Mouse (Mus musculus): ENCODE measurements around the gene B3gnt7. TPM values are rescaled to one million over a fixed set of nuclear protein-coding genes. Genes with fewer than 3 reads are reported as not detected.

Gene B3gnt7
- polyA plus RNA-seq, 1 experiment: 54.9 TPM

DNA sequence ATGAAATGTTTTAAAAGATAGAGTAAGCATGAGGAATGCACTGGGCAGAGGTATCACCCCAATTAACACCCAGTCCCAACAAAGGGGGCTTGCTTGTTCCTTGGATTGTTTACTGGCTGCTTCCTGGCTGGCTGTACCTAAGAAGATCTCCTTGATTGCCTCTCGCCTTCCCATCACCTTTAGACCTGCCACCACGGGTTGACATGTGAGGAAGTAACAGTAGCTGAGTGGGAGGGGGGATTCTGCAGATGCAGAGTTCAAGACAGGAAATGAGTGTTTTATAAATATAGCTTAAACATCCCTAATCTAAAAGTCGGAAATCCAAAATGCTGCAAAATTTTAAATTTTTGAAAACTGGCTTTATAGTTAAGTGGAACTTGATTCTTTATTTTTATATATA lies 37.6 kb upstream of the B3gnt7 start:
- Histone ChIP-seq H3K4me3 (ENCODE audit: low read depth, low read length) (no peak overlapping the region), H3K27me3 (ENCODE audit: control insufficient read depth, insufficient read depth, low read length, poor library complexity, severe bottlenecking) (no peaks in the 10 kb centered on the region), H3K4me1 (ENCODE audit: control insufficient read depth, insufficient read depth, low read length) (no peaks in the 10 kb centered on the region), H3K9me3 (replicated peaks; ENCODE audit: control insufficient read depth, insufficient read depth, low read length, poor library complexity, severe bottlenecking) (no peaks in the 10 kb centered on the region), H3K27ac (ENCODE audit: insufficient read depth, low read length) (no peak overlapping the region), H3K9ac (ENCODE audit: low read depth, poor library complexity, severe bottlenecking) (no peak overlapping the region), H3K36me3 (ENCODE audit: control insufficient read depth, insufficient read depth, low read length, poor library complexity, severe bottlenecking) (no peaks in the 10 kb centered on the region)
- TF ChIP-seq CTCF (IDR thresholded peaks at IDR 0.05; ENCODE audit: low read depth, low read length) (no peak), POLR2A (IDR thresholded peaks at IDR 0.05; ENCODE audit: insufficient read depth, low read length) (no peak), EP300 (IDR thresholded peaks at IDR 0.05; ENCODE audit: insufficient read depth, low read depth, low read length) (no peak)

DNA sequence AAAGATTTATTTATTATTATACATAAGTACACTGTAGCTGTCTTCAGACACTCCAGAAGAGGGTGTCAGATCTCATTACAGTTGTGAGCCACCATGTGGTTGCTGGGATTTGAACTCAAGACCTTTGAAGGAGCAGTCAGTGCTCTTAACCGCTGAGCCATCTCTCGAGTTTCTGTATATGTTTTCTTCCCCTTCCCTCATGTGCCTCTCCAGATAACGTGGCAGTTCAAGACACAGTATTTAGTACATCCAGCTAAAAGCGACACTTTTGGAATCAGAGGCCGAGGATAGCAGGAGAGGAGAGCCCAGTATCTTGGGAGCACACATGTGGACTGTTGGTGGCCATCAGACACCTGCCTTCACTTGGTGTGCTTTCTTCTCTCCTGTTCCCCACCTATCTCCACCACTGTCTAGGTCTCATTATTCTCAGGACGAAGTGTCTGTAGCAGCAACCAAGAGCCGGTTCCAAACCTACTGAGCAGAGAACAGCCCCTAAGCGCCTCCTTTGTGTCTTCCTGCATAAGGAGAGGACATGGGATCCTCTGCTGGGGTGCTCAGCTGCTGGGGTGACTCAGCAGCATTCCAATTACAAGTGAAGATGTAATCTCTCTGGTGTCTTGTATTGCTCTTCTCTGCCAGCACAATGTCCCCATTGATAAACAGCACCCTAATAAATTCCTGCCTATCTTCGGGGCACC lies 34.0 kb upstream of the B3gnt7 start:
- H3K9ac ChIP-seq (ENCODE audit: low read depth, poor library complexity, severe bottlenecking): no peak overlapping the region
- H3K4me1 ChIP-seq (ENCODE audit: control insufficient read depth, insufficient read depth, low read length): no peaks in the 10 kb centered on the region
- H3K4me3 ChIP-seq (ENCODE audit: low read depth, low read length): no peak overlapping the region
- no peaks in the 10 kb centered on the region for H3K36me3 ChIP-seq (ENCODE audit: control insufficient read depth, insufficient read depth, low read length, poor library complexity, severe bottlenecking)
- TF ChIP-seq POLR2A (IDR thresholded peaks at IDR 0.05; ENCODE audit: insufficient read depth, low read length): no peak
- no peaks in the 10 kb centered on the region for H3K27me3 ChIP-seq (ENCODE audit: control insufficient read depth, insufficient read depth, low read length, poor library complexity, severe bottlenecking)
- H3K27ac ChIP-seq (ENCODE audit: insufficient read depth, low read length): no peak overlapping the region
- H3K9me3 ChIP-seq (replicated peaks; ENCODE audit: control insufficient read depth, insufficient read depth, low read length, poor library complexity, severe bottlenecking): no peaks in the 10 kb centered on the region

DNA sequence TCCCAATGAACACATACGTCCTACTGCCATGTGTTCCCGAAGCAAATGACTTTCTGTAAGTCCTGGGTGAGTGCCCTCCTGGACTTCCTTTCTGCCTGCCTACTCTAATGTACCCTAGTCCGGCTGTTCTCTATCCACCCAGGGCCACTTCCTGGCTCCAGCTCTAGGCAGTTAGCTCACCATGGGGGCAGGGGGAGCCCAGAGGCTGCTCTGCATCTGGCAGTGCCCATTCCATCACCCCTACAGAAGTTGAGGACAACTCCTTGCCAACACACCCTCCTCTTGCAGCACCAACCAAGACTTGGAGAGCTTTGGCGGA lies 33.5 kb upstream of the B3gnt7 start:
- Histone ChIP-seq H3K27me3 (ENCODE audit: control insufficient read depth, insufficient read depth, low read length, poor library complexity, severe bottlenecking) (no peaks in the 10 kb centered on the region), H3K9ac (ENCODE audit: low read depth, poor library complexity, severe bottlenecking) (no peak overlapping the region), H3K27ac (ENCODE audit: insufficient read depth, low read length) (no peak overlapping the region), H3K4me1 (ENCODE audit: control insufficient read depth, insufficient read depth, low read length) (no peaks in the 10 kb centered on the region), H3K36me3 (ENCODE audit: control insufficient read depth, insufficient read depth, low read length, poor library complexity, severe bottlenecking) (no peaks in the 10 kb centered on the region), H3K9me3 (replicated peaks; ENCODE audit: control insufficient read depth, insufficient read depth, low read length, poor library complexity, severe bottlenecking) (no peaks in the 10 kb centered on the region), H3K4me3 (ENCODE audit: low read depth, low read length) (no peak overlapping the region)
- TF ChIP-seq POLR2A (IDR thresholded peaks at IDR 0.05; ENCODE audit: insufficient read depth, low read length) (no peak), EP300 (IDR thresholded peaks at IDR 0.05; ENCODE audit: insufficient read depth, low read depth, low read length) (no peak), CTCF (IDR thresholded peaks at IDR 0.05; ENCODE audit: low read depth, low read length) (no peak)

DNA sequence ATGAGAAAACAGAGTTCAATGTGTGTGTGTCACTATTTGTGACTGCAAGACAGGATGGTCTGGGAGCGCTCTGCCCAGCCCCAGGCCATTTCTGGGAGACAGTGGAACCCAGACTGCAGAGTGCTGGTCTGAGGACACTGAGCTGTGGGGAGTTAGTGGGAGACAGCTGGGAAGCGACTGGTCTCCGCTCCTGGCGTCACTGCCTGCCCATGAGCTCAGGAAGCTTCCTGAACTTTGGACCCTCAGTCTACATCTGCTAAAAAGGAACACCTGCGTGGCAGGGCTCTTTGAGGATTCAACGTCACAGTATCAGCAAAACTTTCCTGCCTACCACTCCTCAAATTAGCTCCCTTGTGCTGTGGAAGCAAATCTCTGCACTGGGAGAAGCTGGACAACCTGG lies 30.9 kb upstream of the B3gnt7 start:
- TF ChIP-seq EP300 (IDR thresholded peaks at IDR 0.05; ENCODE audit: insufficient read depth, low read depth, low read length) (no peak), POLR2A (IDR thresholded peaks at IDR 0.05; ENCODE audit: insufficient read depth, low read length) (no peak), CTCF (IDR thresholded peaks at IDR 0.05; ENCODE audit: low read depth, low read length) (no peak)
- Histone ChIP-seq H3K4me1 (ENCODE audit: control insufficient read depth, insufficient read depth, low read length) (no peaks in the 10 kb centered on the region), H3K27ac (ENCODE audit: insufficient read depth, low read length) (no peak overlapping the region), H3K36me3 (ENCODE audit: control insufficient read depth, insufficient read depth, low read length, poor library complexity, severe bottlenecking) (no peaks in the 10 kb centered on the region), H3K9ac (ENCODE audit: low read depth, poor library complexity, severe bottlenecking) (no peak overlapping the region), H3K9me3 (replicated peaks; ENCODE audit: control insufficient read depth, insufficient read depth, low read length, poor library complexity, severe bottlenecking) (no peaks in the 10 kb centered on the region), H3K4me3 (ENCODE audit: low read depth, low read length) (no peak overlapping the region), H3K27me3 (ENCODE audit: control insufficient read depth, insufficient read depth, low read length, poor library complexity, severe bottlenecking) (no peaks in the 10 kb centered on the region)

DNA sequence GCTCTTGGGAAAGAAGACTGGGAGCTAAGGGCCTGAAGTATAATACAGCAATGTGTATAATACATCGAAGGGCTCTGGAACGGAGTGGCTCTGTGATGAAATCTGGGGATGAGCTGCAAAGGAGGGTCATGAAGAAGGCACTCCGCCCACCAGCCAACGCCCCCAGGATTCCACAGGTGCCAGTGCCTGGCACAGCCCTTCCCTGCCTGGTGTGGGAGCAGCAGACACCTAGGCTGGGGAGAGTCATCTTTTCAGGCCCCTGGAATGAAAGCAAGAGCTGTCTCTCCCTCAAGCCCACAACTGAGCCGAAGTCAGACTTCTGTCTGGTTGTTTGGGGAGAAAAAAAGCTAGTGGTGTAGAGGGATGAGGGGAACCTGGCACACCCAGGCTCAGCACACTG lies 25.6 kb upstream of the B3gnt7 start:
- Histone ChIP-seq H3K27me3 (ENCODE audit: control insufficient read depth, insufficient read depth, low read length, poor library complexity, severe bottlenecking) (no peaks in the 10 kb centered on the region), H3K9ac (ENCODE audit: low read depth, poor library complexity, severe bottlenecking) (no peak overlapping the region), H3K27ac (ENCODE audit: insufficient read depth, low read length) (no peak overlapping the region), H3K4me3 (ENCODE audit: low read depth, low read length) (no peak overlapping the region), H3K9me3 (replicated peaks; ENCODE audit: control insufficient read depth, insufficient read depth, low read length, poor library complexity, severe bottlenecking) (no peaks in the 10 kb centered on the region), H3K36me3 (ENCODE audit: control insufficient read depth, insufficient read depth, low read length, poor library complexity, severe bottlenecking) (no peaks in the 10 kb centered on the region), H3K4me1 (ENCODE audit: control insufficient read depth, insufficient read depth, low read length) (no peaks in the 10 kb centered on the region)
- no peak for TF ChIP-seq EP300 (IDR thresholded peaks at IDR 0.05; ENCODE audit: insufficient read depth, low read depth, low read length)
- no peak for TF ChIP-seq CTCF (IDR thresholded peaks at IDR 0.05; ENCODE audit: low read depth, low read length)
- TF ChIP-seq POLR2A (IDR thresholded peaks at IDR 0.05; ENCODE audit: insufficient read depth, low read length): no peak

DNA sequence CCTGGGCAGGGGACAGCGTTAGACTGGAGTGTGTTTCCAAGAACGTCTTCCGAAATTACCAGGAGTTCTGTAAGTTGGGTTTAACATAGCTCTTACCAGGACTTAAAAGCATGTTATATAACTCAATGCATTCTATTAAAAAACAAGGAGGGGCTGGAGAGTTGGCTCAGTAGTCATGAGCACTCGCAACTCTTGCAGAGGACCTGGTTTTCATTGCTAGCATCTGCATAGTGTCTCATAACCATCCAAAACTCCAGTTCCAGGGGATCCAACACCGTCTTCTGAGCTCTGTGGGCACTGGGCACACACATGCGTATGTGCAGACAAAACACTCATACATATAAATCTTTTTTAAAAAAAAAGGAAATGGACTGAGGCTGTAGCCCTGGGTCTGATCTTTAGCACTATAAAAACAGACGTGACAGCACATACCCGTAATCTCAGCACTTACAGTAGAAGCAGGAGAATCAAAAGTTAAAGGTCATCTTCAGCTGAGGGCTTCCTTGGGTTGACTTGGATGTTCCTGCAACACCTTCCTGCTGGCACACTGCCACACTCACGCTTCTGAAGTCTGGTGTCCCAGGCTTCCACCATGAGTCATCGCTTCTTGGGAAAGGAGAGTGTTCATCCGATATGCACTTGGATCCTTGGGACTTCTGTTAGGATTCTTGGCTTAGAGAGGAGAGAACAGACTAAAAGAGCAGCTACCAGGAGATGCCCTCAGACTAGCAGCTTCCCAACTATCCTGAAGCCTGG lies 20.7 kb upstream of the B3gnt7 start:
- TF ChIP-seq EP300 (IDR thresholded peaks at IDR 0.05; ENCODE audit: insufficient read depth, low read depth, low read length) (no peak), CTCF (IDR thresholded peaks at IDR 0.05; ENCODE audit: low read depth, low read length) (no peak), POLR2A (IDR thresholded peaks at IDR 0.05; ENCODE audit: insufficient read depth, low read length) (no peak)
- Histone ChIP-seq H3K27ac (ENCODE audit: insufficient read depth, low read length) (no peak overlapping the region), H3K9me3 (replicated peaks; ENCODE audit: control insufficient read depth, insufficient read depth, low read length, poor library complexity, severe bottlenecking) (no peaks in the 10 kb centered on the region), H3K4me1 (ENCODE audit: control insufficient read depth, insufficient read depth, low read length) (peaks cover 8% of the 10 kb centered on the region), H3K36me3 (ENCODE audit: control insufficient read depth, insufficient read depth, low read length, poor library complexity, severe bottlenecking) (no peaks in the 10 kb centered on the region), H3K4me3 (ENCODE audit: low read depth, low read length) (no peak overlapping the region), H3K9ac (ENCODE audit: low read depth, poor library complexity, severe bottlenecking) (no peak overlapping the region), H3K27me3 (ENCODE audit: control insufficient read depth, insufficient read depth, low read length, poor library complexity, severe bottlenecking) (no peaks in the 10 kb centered on the region)

All from ES-Bruce4 (cell line).